Mouse (Mus musculus): ENCODE results near the gene Prr5l.
"Not testable (repeated sequence)": the region's sequence is repeated elsewhere in the genome, so short reads cannot be mapped to it uniquely, and the experiment has no call there.

Gene Prr5l

GRCm38 (mm10) chr2:101761898-101762297 is 120.9 kb downstream of the Prr5l start:
- DNase-seq, result no peak

GRCm38 (mm10) chr2:101759523-101760277 is 123.1 kb downstream of the Prr5l start:
- DNase-seq, result peak; percentile 14

GRCm38 (mm10) chr2:101757806-101758205 is 125.0 kb downstream of the Prr5l start:
- DNase-seq, result no peak

GRCm38 (mm10) chr2:101756069-101756753 is 126.6 kb downstream of the Prr5l start:
- DNase-seq, result no peak

GRCm38 (mm10) chr2:101754939-101755555 is 127.8 kb downstream of the Prr5l start:
- no peak for DNase-seq

- DNase-seq, result no peak
Measured at GRCm38 (mm10) chr2:101754428-101754827, 128.4 kb downstream of the Prr5l start.

- no peak for DNase-seq
Measured at GRCm38 (mm10) chr2:101752979-101753378, 129.8 kb downstream of the Prr5l start.

GRCm38 (mm10) chr2:101752402-101752801 is 130.4 kb downstream of the Prr5l start:
- DNase-seq, result no peak

GRCm38 (mm10) chr2:101751236-101751922 is 131.4 kb downstream of the Prr5l start:
- no peak for DNase-seq

- no peak for DNase-seq
Measured at GRCm38 (mm10) chr2:101746537-101746936, 136.3 kb downstream of the Prr5l start.

GRCm38 (mm10) chr2:101745656-101746055 is 137.2 kb downstream of the Prr5l start:
- not testable (repeated sequence) for DNase-seq

GRCm38 (mm10) chr2:101742072-101742860 is 140.6 kb downstream of the Prr5l start:
- DNase-seq, result no peak

- no peak for DNase-seq
Measured at GRCm38 (mm10) chr2:101741653-101742052, 141.2 kb downstream of the Prr5l start.

- no peak for DNase-seq
Measured at GRCm38 (mm10) chr2:101739914-101740313, 142.9 kb downstream of the Prr5l start.

- peak; percentile 19 for DNase-seq
Measured at GRCm38 (mm10) chr2:101733564-101733963, 149.3 kb downstream of the Prr5l start.

GRCm38 (mm10) chr2:101732777-101733210 is 150.0 kb downstream of the Prr5l start:
- DNase-seq, result no peak

GRCm38 (mm10) chr2:101730972-101731371 is 151.9 kb downstream of the Prr5l start:
- DNase-seq, result no peak

GRCm38 (mm10) chr2:101729472-101729871 is 153.4 kb downstream of the Prr5l start:
- no peak for DNase-seq

GRCm38 (mm10) chr2:101727787-101728186 is 155.0 kb downstream of the Prr5l start:
- no peak for DNase-seq

- no peak for DNase-seq
Measured at GRCm38 (mm10) chr2:101723333-101723881, 159.4 kb downstream of the Prr5l start.

GRCm38 (mm10) chr2:101722370-101723332 is 160.2 kb downstream of the Prr5l start:
- DNase-seq, result peak; percentile 8
